23 mouse cellular contexts compared by ENCODE assay signal in genomic region chr3:102692758-102693325, GRCm38 (mm10).
"Had no signal": no experiment of that assay in that cellular context is flagged by ENCODE, and none has a peak within 500 bp of the region (broad histone marks: within the 10 kb centered on the region; RNA-seq: fewer than 3 reads in every experiment).

No protein-coding gene starts in this region.

- H3K4me2 ChIP-seq: heart, embryonic 12.5 days; hindbrain, embryonic 13.5 days; hindbrain, embryonic 15.5 days; limb, embryonic 13.5 days; limb, embryonic 15.5 days; liver, embryonic 12.5 days had no signal

- H3K36me3 ChIP-seq: heart, embryonic 10.5 days; heart, embryonic 12.5 days; hindbrain, embryonic 13.5 days; hindbrain, embryonic 15.5 days; limb, embryonic 13.5 days; limb, embryonic 15.5 days; liver, embryonic 12.5 days had no signal

- H3K27ac ChIP-seq: gastrocnemius, adult 2 months; heart, embryonic 10.5 days; hindbrain, embryonic 13.5 days; hindbrain, embryonic 15.5 days; hindbrain, postnatal 0 days; layer of hippocampus, adult 2 months; left cerebral cortex, adult 2 months; limb, embryonic 13.5 days; liver, embryonic 12.5 days; liver, embryonic 14.5 days had no signal

- H3K4me3 ChIP-seq: gastrocnemius, adult 2 months; heart, embryonic 10.5 days; heart, embryonic 12.5 days; hindbrain, embryonic 13.5 days; hindbrain, embryonic 15.5 days; layer of hippocampus, adult 2 months; left cerebral cortex, adult 2 months; limb, embryonic 13.5 days; limb, embryonic 15.5 days; liver, embryonic 12.5 days had no signal

- H3K9ac ChIP-seq: heart, embryonic 12.5 days; hindbrain, embryonic 13.5 days; hindbrain, embryonic 15.5 days; limb, embryonic 13.5 days; limb, embryonic 15.5 days; liver, embryonic 12.5 days; liver, embryonic 14.5 days had no signal

- H3K27me3 ChIP-seq: hindbrain, embryonic 13.5 days; hindbrain, embryonic 15.5 days; limb, embryonic 13.5 days; limb, embryonic 15.5 days; liver, embryonic 12.5 days had no signal

- ATAC-seq: hindbrain, postnatal 0 days; liver, embryonic 12.5 days had no signal

- H3K4me1 ChIP-seq: heart, embryonic 10.5 days; heart, embryonic 12.5 days; liver, embryonic 12.5 days had no signal

- DNase-seq: gastrocnemius, adult 2 months; gastrocnemius, postnatal 10 days; gastrocnemius, postnatal 25 days; heart, adult 18-20 months; heart, postnatal 10 days; kidney, adult 11 months; kidney, adult 2 months; kidney, postnatal 10 days; kidney, postnatal 25 days; kidney, postnatal 4 days; left cerebral cortex, postnatal 4 days; lung, adult 18-20 months had no signal

- H3K9me3 ChIP-seq: heart, embryonic 10.5 days; heart, embryonic 12.5 days; hindbrain, embryonic 13.5 days; hindbrain, embryonic 15.5 days; limb, embryonic 13.5 days; limb, embryonic 15.5 days; liver, embryonic 12.5 days had no signal
